Mouse (Mus musculus) ovary, adult 2 months (tissue): ENCODE measurements around the gene Evi5. TPM values are rescaled to one million over a fixed set of nuclear protein-coding genes. Genes with fewer than 3 reads are reported as not detected.

ENCODE experiments used
- polyA plus RNA-seq: library from polyadenylated mRNA; depleted of rRNA; stranded (reverse); fragments of >200 nt; gene quantifications from 2 replicates; pipeline ENCODE4 v1.2.3, GENCODE M21; 2012; rRNA removed

Gene Evi5
- 36.5 and 49.3 TPM in 2 replicates for polyA plus RNA-seq

DNA sequence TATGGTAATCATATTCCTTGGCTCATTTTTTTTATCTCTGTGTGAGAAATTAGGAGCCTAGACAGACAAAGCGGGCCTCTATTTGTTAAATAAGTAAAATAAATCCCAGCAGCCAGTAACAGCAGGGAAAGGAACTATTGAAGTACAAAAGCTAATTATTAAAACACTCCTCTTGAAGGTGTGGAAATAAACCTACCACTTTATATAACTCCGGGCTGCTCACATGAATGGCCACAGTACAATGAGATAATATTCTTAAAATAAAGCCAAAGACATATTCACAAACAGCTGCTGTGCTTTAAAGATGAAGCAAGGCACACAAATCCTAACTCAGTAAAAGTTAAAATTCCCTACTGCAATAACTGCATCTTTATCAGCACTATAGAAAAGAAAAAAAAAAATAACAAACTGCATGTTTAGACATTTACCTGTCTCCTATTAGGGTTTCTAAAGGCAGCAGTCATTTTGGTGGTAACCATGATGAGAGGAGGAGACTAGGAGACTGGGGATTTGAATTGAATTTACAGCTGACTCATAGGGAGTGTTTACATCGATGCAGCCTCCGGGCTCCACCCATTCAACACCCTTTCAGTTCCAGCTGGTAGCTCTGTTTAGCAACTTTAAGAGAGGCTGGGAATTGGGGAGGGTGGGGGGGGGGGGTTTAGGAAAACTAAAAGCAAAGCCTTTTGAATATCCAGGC is at the start of gene Evi5:
Evi5 (minus strand) TSS at position 547 of the 700 bp plus-strand sequence.

GRCm38 (mm10) chr5:107900206-107901013 is 25.5 kb upstream of the Evi5 start, which contains the start of gene Rpl5:
Rpl5 (plus strand) TSS chr5:107900502.

GRCm38 (mm10) chr5:107829998-107830560 is 44.8 kb downstream of the Evi5 start, which contains the start of gene Ube2d2b:
Ube2d2b (plus strand) TSS chr5:107830099.

GRCm38 (mm10) chr5:107725435-107726261 is 149.3 kb downstream of the Evi5 start, which contains the start of gene Gfi1:
Gfi1 (minus strand) TSS chr5:107726036.

Other genes starting within 250 kb of the Evi5 start
- 1.8 and 9.1 TPM in 2 replicates for gene Gfi1, start 149.1 kb downstream of the Evi5 start, polyA plus RNA-seq
- gene Ube2d2b, start 45.0 kb downstream of the Evi5 start, polyA plus RNA-seq, result 0.15 and 0.17 TPM in 2 replicates
- gene Rpl5, start 25.4 kb upstream of the Evi5 start, polyA plus RNA-seq, result 45.6 and 60.1 TPM in 2 replicates
- gene Fam69a, start 112.0 kb upstream of the Evi5 start, polyA plus RNA-seq, result 0.85 and 1.4 TPM in 2 replicates
- 7.0 and 8.9 TPM in 2 replicates for gene Mtf2, start 190.6 kb upstream of the Evi5 start, polyA plus RNA-seq